Mouse (Mus musculus) lung, embryonic 16.5 days (tissue): ENCODE results near the gene Apol11b. TPM values are rescaled to one million over a fixed set of nuclear protein-coding genes. Genes with fewer than 3 reads are reported as not detected.
"Not testable (repeated sequence)": the region's sequence is repeated elsewhere in the genome, so short reads cannot be mapped to it uniquely, and the experiment has no call there.

Experiments used
- ATAC-seq: fragments of 200-750 bp; cut with Nextera tagmentation; 2 replicates; pipeline ENCODE4 v1.8.0; 2017; ENCODE audit warnings: low read depth, mild to moderate bottlenecking, moderate library complexity
- H3K27ac ChIP-seq: fragments of 300-500 bp; sonication (generic); 2 replicates; pipeline ENCODE4 v1.5.1; 2014; ENCODE audit warnings: mild to moderate bottlenecking, control low read depth, low read length
- H3K27me3 ChIP-seq: fragments of 300-500 bp; sonication (generic); 2 replicates; pipeline ENCODE4 v1.6.1; 2014; ENCODE audit warnings: low read depth, low read length, mixed read lengths; ENCODE audit not compliant: control insufficient read depth, insufficient read depth
- H3K36me3 ChIP-seq: fragments of 300-500 bp; sonication (generic); 2 replicates; pipeline ENCODE4 v1.6.1; 2014; ENCODE audit warnings: low read length; ENCODE audit not compliant: control insufficient read depth, insufficient read depth
- H3K4me1 ChIP-seq: fragments of 300-500 bp; sonication (generic); replicated peaks from 2 replicates; pipeline ENCODE4 v1.6.1; 2014; ENCODE audit warnings: low read length, mixed read lengths; ENCODE audit not compliant: control insufficient read depth, insufficient read depth
- H3K4me2 ChIP-seq: fragments of 300-500 bp; sonication (generic); 2 replicates; pipeline ENCODE4 v1.6.1; 2014; ENCODE audit warnings: low read depth, low read length, control low read depth
- H3K4me3 ChIP-seq: fragments of 300-500 bp; sonication (generic); 2 replicates; pipeline ENCODE4 v1.5.1; 2014; ENCODE audit warnings: mild to moderate bottlenecking, low read length, control low read depth
- H3K9ac ChIP-seq: fragments of 300-500 bp; sonication (generic); 2 replicates; pipeline ENCODE4 v1.6.1; 2014; ENCODE audit warnings: low read length, control low read depth
- H3K9me3 ChIP-seq: fragments of 300-500 bp; sonication (generic); 2 replicates; pipeline ENCODE4 v1.6.1; 2016; ENCODE audit warnings: low read length; ENCODE audit not compliant: control insufficient read depth
- WGBS: fragments of 180-500 bp; shearing (Covaris S2); extraction: QIAGEN DNeasy Blood & Tissue Kit; methylation state at CpG from one replicate; pipeline ENCODE4 v1.1.7; 2014; 5-methylcytosine and 5-hydroxymethylcytosine counted together
- polyA plus RNA-seq: library from polyadenylated mRNA; unstranded; fragments of >200 nt; fragmentation: Nextera tagmentation; extraction: Ambion mirVana; gene quantifications from 2 replicates; pipeline ENCODE4 v1.2.1, GENCODE M21; 2015

Gene Apol11b
- polyA plus RNA-seq = 0.21 TPM in 1 of 2 replicates, not detected in the other

DNA sequence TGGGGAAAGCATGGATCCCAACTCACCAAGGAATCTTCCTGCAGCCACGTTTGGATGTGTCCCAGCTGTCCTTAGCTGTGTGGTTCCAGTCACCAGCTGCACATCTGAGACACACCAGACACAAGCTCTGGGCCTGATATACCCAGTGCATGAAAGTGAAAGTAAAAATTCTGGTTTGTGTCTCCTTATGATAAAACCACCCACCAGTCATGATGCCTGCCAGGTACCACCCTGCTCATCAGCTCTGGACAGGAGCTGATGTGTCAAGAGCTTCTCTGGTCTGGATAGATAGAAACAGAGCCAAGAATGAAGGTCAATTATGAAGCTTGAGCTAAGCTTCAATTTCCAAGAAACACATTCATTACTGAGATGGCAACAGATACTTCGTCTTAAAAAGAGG lies at the start of gene Apol11b:
Gene Apol11b, minus strand, starts transcription at position 111 of the 400 bp plus-strand sequence.
- H3K36me3 ChIP-seq, H3K4me2 ChIP-seq, H3K9ac ChIP-seq, H3K4me3 ChIP-seq, H3K9me3 ChIP-seq, H3K27me3 ChIP-seq, ATAC-seq, H3K4me1 ChIP-seq, H3K27ac ChIP-seq: not testable (repeated sequence)
- WGBS = 64% methylated on average over 2 of the region's 2 CpGs

GRCm38 (mm10) chr15:77691532-77692311 lies 48.6 kb upstream of the Apol11b start:
- ATAC-seq, H3K27ac ChIP-seq, H3K36me3 ChIP-seq, H3K9me3 ChIP-seq, H3K27me3 ChIP-seq, H3K4me1 ChIP-seq: not testable (repeated sequence)
- peak overlapping the region; percentile 34 for H3K9ac ChIP-seq
- 7% methylated on average over 19 of the region's 20 CpGs for WGBS
- H3K4me3 ChIP-seq = peak overlapping the region; percentile 39
- peak overlapping the region; percentile 53 for H3K4me2 ChIP-seq

GRCm38 (mm10) chr15:77683944-77684343 lies 40.9 kb upstream of the Apol11b start:
- WGBS = 5% methylated on average over 9 of the region's 11 CpGs
- not testable (repeated sequence) for H3K9me3 ChIP-seq, H3K9ac ChIP-seq, H3K36me3 ChIP-seq, H3K4me2 ChIP-seq, ATAC-seq, H3K4me3 ChIP-seq, H3K27ac ChIP-seq, H3K27me3 ChIP-seq, H3K4me1 ChIP-seq

DNA sequence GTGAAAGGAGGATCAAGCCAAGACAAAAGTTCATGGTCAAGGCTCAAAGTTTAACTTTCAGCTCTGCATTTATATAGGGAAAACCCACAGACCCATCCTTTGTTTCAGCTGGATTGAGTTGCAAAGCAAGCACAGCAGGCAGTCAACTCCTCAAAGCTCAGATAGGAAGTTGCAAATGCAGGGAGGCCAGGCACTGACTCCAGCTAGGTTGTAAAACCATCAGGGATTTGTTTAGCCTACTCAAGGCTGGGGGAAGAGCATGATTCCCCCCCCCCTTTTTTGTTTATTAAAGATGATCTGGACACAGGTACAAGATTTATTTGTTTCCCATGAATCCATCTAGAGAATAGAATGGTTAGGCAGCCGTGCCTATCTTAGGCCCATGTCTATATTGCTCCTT lies 31.0 kb upstream of the Apol11b start:
- not testable (repeated sequence) for H3K4me1 ChIP-seq, H3K36me3 ChIP-seq, H3K27me3 ChIP-seq, H3K9ac ChIP-seq, H3K9me3 ChIP-seq, H3K4me2 ChIP-seq, ATAC-seq, H3K4me3 ChIP-seq, H3K27ac ChIP-seq
- 67% methylated on average over 1 of the region's 1 CpGs for WGBS

DNA sequence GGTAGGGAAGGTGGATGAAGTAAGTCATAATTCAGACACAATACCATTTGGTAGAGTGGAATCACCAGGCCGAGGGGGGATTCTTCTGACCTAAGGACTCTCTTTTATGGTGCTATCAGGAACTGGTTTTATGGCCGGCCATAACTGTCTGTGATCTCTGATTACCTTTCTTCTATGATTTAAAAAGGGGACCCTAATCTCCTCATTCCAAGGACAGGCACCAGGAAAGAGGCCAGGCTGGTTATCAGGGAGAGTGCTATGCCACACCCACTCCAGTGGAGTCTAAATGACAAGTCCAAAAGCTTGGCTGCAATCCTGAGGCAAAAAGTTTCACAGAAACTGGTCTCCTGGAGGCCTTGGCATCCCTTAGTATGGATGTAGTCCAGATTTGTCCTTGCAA lies 18.8 kb upstream of the Apol11b start:
- not testable (repeated sequence) for H3K27me3 ChIP-seq, H3K27ac ChIP-seq, H3K4me1 ChIP-seq, ATAC-seq, H3K36me3 ChIP-seq, H3K4me3 ChIP-seq, H3K9ac ChIP-seq, H3K9me3 ChIP-seq, H3K4me2 ChIP-seq
- WGBS = 77% methylated on average over 2 of the region's 2 CpGs

GRCm38 (mm10) chr15:77659773-77660172 lies 16.7 kb upstream of the Apol11b start:
- WGBS = 70% methylated on average over 1 of the region's 1 CpGs
- not testable (repeated sequence) for ATAC-seq

GRCm38 (mm10) chr15:77651143-77651542 lies 8.1 kb upstream of the Apol11b start:
- ATAC-seq, H3K4me3 ChIP-seq, H3K9me3 ChIP-seq, H3K27ac ChIP-seq, H3K9ac ChIP-seq, H3K4me2 ChIP-seq, H3K27me3 ChIP-seq, H3K4me1 ChIP-seq, H3K36me3 ChIP-seq: not testable (repeated sequence)

More at GRCm38 (mm10) chr15:77659773-77660172, 16.7 kb upstream of the Apol11b start:
- not testable (repeated sequence) for H3K4me2 ChIP-seq, H3K36me3 ChIP-seq, H3K4me3 ChIP-seq, H3K9me3 ChIP-seq, H3K27me3 ChIP-seq, H3K27ac ChIP-seq, H3K9ac ChIP-seq, H3K4me1 ChIP-seq

DNA sequence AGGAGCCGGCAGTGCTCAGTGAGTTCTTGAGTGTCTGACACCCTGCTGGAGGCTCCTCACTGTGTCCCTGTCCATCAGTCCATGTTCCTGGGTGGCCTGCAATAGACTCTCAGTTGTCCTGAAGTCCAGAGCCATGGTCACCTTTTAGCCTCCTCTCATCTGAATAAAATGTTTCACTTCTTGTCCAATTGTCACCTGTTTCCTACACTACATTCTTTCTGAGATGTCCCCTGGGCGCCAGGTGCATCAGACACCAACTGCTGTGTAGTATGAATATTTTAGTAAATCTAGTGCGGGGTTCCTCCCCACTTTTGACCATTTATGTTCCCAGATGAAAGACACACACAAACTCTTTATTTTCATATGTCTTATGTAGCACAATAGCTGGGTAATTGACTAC lies 13.3 kb downstream of the Apol11b start:
- ATAC-seq, H3K4me3 ChIP-seq: not testable (repeated sequence)
- WGBS = 65% methylated on average over 3 of the region's 3 CpGs

DNA sequence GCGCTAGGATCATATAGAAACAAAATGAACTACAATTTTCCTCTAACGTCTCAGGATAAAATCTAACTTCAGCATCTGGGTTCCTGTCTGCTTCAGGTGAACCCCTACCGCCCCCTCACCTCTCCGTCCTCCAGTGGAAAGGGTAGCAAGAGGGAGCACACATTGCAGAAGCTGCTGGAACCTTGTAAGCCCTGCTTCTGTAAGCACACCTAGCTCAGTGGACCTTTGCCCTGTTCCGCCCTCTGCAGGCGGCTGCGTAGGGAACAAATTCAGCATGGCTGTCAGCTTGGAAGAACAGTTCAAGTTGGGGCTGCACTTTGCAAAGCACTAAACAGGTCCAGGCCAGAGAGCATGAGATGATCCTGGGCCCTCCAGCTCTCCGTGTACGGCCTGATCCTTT lies 14.4 kb downstream of the Apol11b start:
- H3K4me3 ChIP-seq, H3K9ac ChIP-seq, H3K27me3 ChIP-seq, H3K4me1 ChIP-seq, H3K4me2 ChIP-seq, H3K9me3 ChIP-seq, H3K36me3 ChIP-seq, H3K27ac ChIP-seq, ATAC-seq: not testable (repeated sequence)
- 46% methylated on average over 9 of the region's 9 CpGs for WGBS

More for the DNA sequence above, 13.3 kb downstream of the Apol11b start:
- not testable (repeated sequence) for H3K36me3 ChIP-seq, H3K9ac ChIP-seq, H3K27me3 ChIP-seq, H3K4me1 ChIP-seq, H3K9me3 ChIP-seq, H3K27ac ChIP-seq, H3K4me2 ChIP-seq
